Mouse (Mus musculus): ENCODE data around the gene Hapln2. TPM values are rescaled to one million over a fixed set of nuclear protein-coding genes. Genes with fewer than 3 reads are reported as not detected.

Gene Hapln2
- total and polyA plus RNA-seq, 3 experiments, result not detected

DNA sequence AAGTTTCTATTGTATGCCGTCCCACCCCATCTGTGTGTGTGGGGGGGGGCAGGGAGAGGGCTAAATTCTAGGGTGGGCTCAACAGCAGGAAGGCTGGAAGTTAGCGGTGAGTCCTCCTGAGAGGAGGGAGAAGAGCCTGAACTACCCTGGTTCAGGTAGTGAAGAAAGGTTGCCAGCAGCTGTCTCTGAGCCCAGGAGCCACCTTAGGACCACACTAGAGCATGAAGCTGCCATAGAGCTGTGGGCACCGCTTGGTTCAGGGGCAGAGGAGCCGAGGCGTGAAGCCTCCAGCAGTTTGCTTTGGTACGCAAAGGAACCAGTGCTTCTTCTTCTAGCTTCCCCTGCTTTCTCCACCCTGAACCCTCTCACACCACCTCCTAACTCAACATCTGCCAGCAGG lies 43.8 kb downstream of the Hapln2 start:
- Histone ChIP-seq H3K27me3 (ENCODE audit: control insufficient read depth in 1 of 2, insufficient read depth in 2 of 2, low read length in 2 of 2) (peaks cover 2 to 9% of the 10 kb centered on the region in 2 experiments; a peak in 3 of 4 replicates), H3K27ac (ENCODE audit: control insufficient read depth, low read depth, low read length) (no peak overlapping the region), H3K79me2 (ENCODE audit: control insufficient read depth, insufficient read depth, low read length, poor library complexity) (no peaks in the 10 kb centered on the region), H3K9ac (ENCODE audit: control insufficient read depth, low read depth, low read length, poor library complexity, severe bottlenecking) (no peak overlapping the region), H3K9me3 (replicated peaks; ENCODE audit: insufficient read depth, low read length) (no peaks in the 10 kb centered on the region), H3K4me1 (ENCODE audit: control insufficient read depth in 1 of 2, insufficient read depth in 2 of 2, low read length in 2 of 2) (no peaks in the 10 kb centered on the region; a peak in 2 of 4 replicates), H3K4me3 (ENCODE audit: control insufficient read depth in 1 of 2, insufficient read depth in 1 of 2, low read depth in 2 of 2, low read length in 2 of 2) (peak overlapping the region; percentile 9 to 38; a peak in 3 of 4 replicates), H3K36me3 (ENCODE audit: control insufficient read depth in 1 of 2, insufficient read depth in 2 of 2, low read length in 2 of 2) (no peaks in the 10 kb centered on the region; a peak in 1 of 4 replicates)
- no peak for TF ChIP-seq BHLHE40 (IDR thresholded peaks at IDR 0.05; ENCODE audit: borderline replicate concordance, low read depth, low read length)
- TF ChIP-seq NRF1 (IDR thresholded peaks at IDR 0.05; ENCODE audit: insufficient read depth, low read depth, low read length, poor library complexity, severe bottlenecking), result no peak
- TF ChIP-seq CHD1 (IDR thresholded peaks at IDR 0.05; ENCODE audit: low read depth, low read length), result no peak
- TF ChIP-seq MAX (IDR thresholded peaks at IDR 0.05; ENCODE audit: low read length), result no peak
- no peak for DNase-seq (ENCODE audit: low read depth, low spot score)

DNA sequence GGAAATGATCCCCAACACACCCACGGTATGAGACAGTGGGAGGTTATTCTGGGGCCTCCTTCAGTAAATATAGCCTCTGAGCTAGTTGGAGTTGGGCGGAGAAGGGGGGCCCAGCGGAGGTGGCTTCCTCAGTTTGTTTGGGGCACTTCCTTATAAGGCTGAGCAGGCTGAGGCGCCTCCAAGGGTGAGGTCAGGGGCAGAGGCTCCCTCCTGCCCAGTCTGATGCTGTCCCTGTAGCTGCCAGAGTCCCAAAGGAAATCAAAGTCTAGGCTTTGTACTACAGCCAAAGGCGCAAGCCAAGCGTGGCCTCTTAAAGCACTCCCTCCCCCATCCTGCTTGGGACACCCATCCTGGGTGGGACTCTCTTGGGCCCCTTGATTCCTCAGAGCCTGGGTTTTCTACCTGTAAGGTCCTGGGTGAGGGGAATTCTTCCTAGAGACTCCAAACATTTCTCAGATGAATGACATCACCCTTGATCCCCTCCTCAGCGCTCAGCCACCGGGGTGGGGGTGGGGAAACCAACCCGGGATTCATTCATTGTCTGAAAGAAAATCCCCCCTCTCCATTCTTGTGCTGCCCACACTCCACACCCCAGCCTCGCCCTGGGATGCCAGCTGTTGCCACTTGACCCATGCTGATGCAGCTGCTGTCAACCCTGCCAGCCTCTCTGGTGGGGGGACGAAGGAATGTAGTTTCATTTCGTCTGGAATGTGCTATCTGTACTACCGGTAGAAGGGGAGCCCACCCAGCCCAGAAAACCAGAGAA lies 44.4 kb downstream of the Hapln2 start:
- no peaks in the 10 kb centered on the region; a peak in 1 of 4 replicates for H3K4me1 ChIP-seq (ENCODE audit: control insufficient read depth in 1 of 2, insufficient read depth in 2 of 2, low read length in 2 of 2)
- H3K9ac ChIP-seq (ENCODE audit: control insufficient read depth, low read depth, low read length, poor library complexity, severe bottlenecking), result no peak overlapping the region
- H3K27me3 ChIP-seq (ENCODE audit: control insufficient read depth in 1 of 2, insufficient read depth in 2 of 2, low read length in 2 of 2), result peaks cover 2 to 12% of the 10 kb centered on the region in 2 experiments; a peak in 3 of 4 replicates
- H3K27ac ChIP-seq (ENCODE audit: control insufficient read depth, low read depth, low read length), result no peak overlapping the region
- DNase-seq (ENCODE audit: low read depth, low spot score), result peak; percentile 23
- TF ChIP-seq MYC (IDR thresholded peaks at IDR 0.05; ENCODE audit: low read depth, low read length) (no peak), HCFC1 (IDR thresholded peaks at IDR 0.05; ENCODE audit: low read depth, low read length) (no peak), USF2 (IDR thresholded peaks at IDR 0.05; ENCODE audit: borderline replicate concordance in 1 of 2, insufficient read depth in 1 of 2, low read depth in 1 of 2, low read length in 2 of 2) (no peak), MXI1 (IDR thresholded peaks at IDR 0.05; ENCODE audit: low read depth, low read length) (no peak)
- H3K36me3 ChIP-seq (ENCODE audit: control insufficient read depth in 1 of 2, insufficient read depth in 2 of 2, low read length in 2 of 2), result no peaks in the 10 kb centered on the region
- no peaks in the 10 kb centered on the region for H3K79me2 ChIP-seq (ENCODE audit: control insufficient read depth, insufficient read depth, low read length, poor library complexity)
- peak overlapping the region; percentile 9 to 38; a peak in 3 of 4 replicates for H3K4me3 ChIP-seq (ENCODE audit: control insufficient read depth in 1 of 2, insufficient read depth in 1 of 2, low read depth in 2 of 2, low read length in 2 of 2)
- no peaks in the 10 kb centered on the region for H3K9me3 ChIP-seq (replicated peaks; ENCODE audit: insufficient read depth, low read length)

DNA sequence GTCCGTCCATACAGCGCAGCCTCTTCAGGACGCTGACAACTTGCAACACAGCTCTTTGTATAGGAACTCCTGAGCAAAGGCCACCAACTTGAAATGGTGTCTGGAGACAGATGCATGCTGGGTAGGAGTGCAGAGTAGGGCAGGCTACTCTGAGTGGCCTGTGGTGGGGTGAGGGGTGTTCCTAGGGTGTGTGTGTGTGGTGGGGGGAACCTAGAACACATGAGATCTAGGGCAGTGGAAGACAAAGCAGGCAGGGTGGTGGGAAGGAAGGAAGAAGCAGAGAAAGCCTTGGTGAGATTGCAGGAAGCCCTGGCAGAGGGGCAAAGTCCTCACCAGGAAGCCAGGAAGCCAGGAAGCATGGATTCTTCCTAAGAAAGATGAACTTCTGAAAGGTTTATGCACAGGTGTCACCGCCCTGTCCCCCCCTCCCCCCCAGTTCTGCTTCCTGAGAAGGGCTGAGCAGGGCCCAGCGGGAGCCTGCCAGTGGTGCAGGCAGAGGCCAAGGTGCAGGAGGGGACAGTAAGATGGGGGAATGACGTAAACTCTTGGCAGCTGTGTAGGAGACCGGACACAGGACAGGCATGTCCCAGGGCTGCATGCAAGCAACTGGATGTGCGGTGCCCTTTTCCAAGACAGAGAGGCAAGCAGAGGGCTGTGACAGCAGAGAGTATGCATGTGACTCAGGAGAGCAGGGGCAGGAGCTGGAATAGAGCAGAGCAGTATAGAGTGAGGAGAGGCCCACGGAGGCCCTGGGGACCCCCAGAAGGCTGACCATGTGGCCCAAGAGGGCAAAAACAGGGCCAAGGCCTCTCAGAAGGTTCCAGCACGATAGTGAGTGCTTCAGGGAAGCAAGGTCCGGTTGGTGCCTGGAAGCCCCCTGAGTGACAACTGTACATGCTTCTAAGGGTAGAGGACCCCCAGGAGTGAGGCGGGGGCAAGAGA lies 45.2 kb downstream of the Hapln2 start:
- peaks cover 5 to 12% of the 10 kb centered on the region in 2 experiments; a peak in 3 of 4 replicates for H3K27me3 ChIP-seq (ENCODE audit: control insufficient read depth in 1 of 2, insufficient read depth in 2 of 2, low read length in 2 of 2)
- H3K79me2 ChIP-seq (ENCODE audit: control insufficient read depth, insufficient read depth, low read length, poor library complexity), result no peaks in the 10 kb centered on the region
- H3K4me3 ChIP-seq (ENCODE audit: control insufficient read depth in 1 of 2, insufficient read depth in 1 of 2, low read depth in 2 of 2, low read length in 2 of 2), result no peak overlapping the region
- no peak for TF ChIP-seq POLR2AphosphoS5 (IDR thresholded peaks at IDR 0.05; ENCODE audit: borderline replicate concordance, low read depth, low read length)
- H3K36me3 ChIP-seq (ENCODE audit: control insufficient read depth in 1 of 2, insufficient read depth in 2 of 2, low read length in 2 of 2), result no peaks in the 10 kb centered on the region
- DNase-seq (ENCODE audit: low read depth, low spot score), result no peak
- no peak overlapping the region for H3K27ac ChIP-seq (ENCODE audit: control insufficient read depth, low read depth, low read length)
- H3K4me1 ChIP-seq (ENCODE audit: control insufficient read depth in 1 of 2, insufficient read depth in 2 of 2, low read length in 2 of 2), result no peaks in the 10 kb centered on the region
- H3K9ac ChIP-seq (ENCODE audit: control insufficient read depth, low read depth, low read length, poor library complexity, severe bottlenecking), result no peak overlapping the region
- H3K9me3 ChIP-seq (replicated peaks; ENCODE audit: insufficient read depth, low read length), result no peaks in the 10 kb centered on the region
